Mouse (Mus musculus): ENCODE results near the gene Cbr2. TPM values are rescaled to one million over a fixed set of nuclear protein-coding genes. Genes with fewer than 3 reads are reported as not detected.
A peak's percentile ranks its signal among the peaks of the same experiment; 100 is the strongest.

Gene Cbr2
- total and polyA plus RNA-seq, 3 experiments, result not detected

DNA sequence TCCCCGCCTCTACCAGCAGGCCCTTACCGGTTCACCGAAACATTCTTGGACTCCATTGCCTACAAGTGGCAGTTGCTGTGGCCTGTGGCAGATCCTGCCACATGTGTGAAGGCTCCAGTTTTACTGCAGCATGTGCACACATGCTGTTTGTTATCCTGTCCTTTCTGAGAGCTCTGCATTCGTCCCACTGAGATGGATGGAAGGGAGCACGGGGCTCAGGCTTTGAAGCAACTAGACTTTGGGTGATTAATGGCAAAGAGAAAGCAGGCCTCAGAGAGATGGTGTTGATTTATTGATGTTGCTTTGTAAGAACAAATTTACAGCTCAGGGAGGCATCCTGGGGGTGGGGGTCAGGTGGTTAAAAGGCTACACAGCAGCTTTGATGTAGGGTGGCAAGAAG is 21.2 kb downstream of the Cbr2 start:
- peaks cover 17% of the 10 kb centered on the region for H3K79me2 ChIP-seq (ENCODE audit: control insufficient read depth, insufficient read depth, low read length, poor library complexity)
- no peaks in the 10 kb centered on the region for H3K9me3 ChIP-seq (replicated peaks; ENCODE audit: insufficient read depth, low read length)
- H3K36me3 ChIP-seq (ENCODE audit: control insufficient read depth in 1 of 2, insufficient read depth in 2 of 2, low read length in 2 of 2), result 0 out of 4 replicates have a peak, but pooled peaks cover 0 to 2% of the 10 kb centered on the region in 2 experiments
- H3K4me1 ChIP-seq (ENCODE audit: control insufficient read depth in 1 of 2, insufficient read depth in 2 of 2, low read length in 2 of 2), result peaks cover 0 to 8% of the 10 kb centered on the region in 2 experiments; a peak in 3 of 4 replicates
- no peak overlapping the region for H3K4me3 ChIP-seq (ENCODE audit: control insufficient read depth in 1 of 2, insufficient read depth in 1 of 2, low read depth in 2 of 2, low read length in 2 of 2)
- H3K27me3 ChIP-seq (ENCODE audit: control insufficient read depth in 1 of 2, insufficient read depth in 2 of 2, low read length in 2 of 2), result no peaks in the 10 kb centered on the region
- no peak for TF ChIP-seq ELF1 (IDR thresholded peaks at IDR 0.05; ENCODE audit: low read depth, low read length)
- no peak for TF ChIP-seq KAT2A (conservative IDR thresholded peaks at IDR 0.05; ENCODE audit: low read depth, low read length)
- no peak for TF ChIP-seq MAZ (IDR thresholded peaks at IDR 0.05; ENCODE audit: low read depth, low read length)
- no peak for TF ChIP-seq BHLHE40 (IDR thresholded peaks at IDR 0.05; ENCODE audit: borderline replicate concordance, low read depth, low read length)
- no peak for TF ChIP-seq ZKSCAN1 (IDR thresholded peaks at IDR 0.05; ENCODE audit: low read depth, low read length)
- 0 out of 2 replicates have a peak, but pooled peaks have one; percentile 8 for TF ChIP-seq POLR2AphosphoS2 (IDR thresholded peaks at IDR 0.05; ENCODE audit: low read length)
- no peak overlapping the region for H3K9ac ChIP-seq (ENCODE audit: control insufficient read depth, low read depth, low read length, poor library complexity, severe bottlenecking)
- no peak overlapping the region for H3K27ac ChIP-seq (ENCODE audit: control insufficient read depth, low read depth, low read length)
- no peak for DNase-seq (ENCODE audit: low read depth, low spot score)

DNA sequence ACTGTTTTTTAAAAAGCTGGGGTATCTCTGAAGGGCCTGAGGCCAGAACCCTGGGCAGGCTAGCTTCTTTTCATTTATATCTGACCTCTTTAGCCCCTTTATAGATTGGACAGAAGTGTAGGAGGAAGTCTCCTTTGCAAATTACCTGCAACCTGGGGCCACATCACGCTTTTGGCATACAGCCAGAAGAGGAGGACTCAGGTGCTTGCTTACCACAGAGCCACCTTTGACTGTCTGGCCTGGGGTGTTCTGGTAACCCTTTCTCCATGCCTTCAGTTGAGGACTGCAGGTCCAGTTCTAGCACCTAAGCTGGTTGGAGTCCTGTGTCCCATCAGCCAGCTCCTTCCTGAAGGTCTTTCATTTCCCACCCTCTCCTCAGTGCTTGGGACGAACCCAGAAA is 22.4 kb downstream of the Cbr2 start:
- H3K27ac ChIP-seq (ENCODE audit: control insufficient read depth, low read depth, low read length), result no peak overlapping the region
- H3K79me2 ChIP-seq (ENCODE audit: control insufficient read depth, insufficient read depth, low read length, poor library complexity), result peaks cover 15% of the 10 kb centered on the region
- DNase-seq (ENCODE audit: low read depth, low spot score), result no peak
- H3K27me3 ChIP-seq (ENCODE audit: control insufficient read depth in 1 of 2, insufficient read depth in 2 of 2, low read length in 2 of 2), result no peaks in the 10 kb centered on the region
- H3K36me3 ChIP-seq (ENCODE audit: control insufficient read depth in 1 of 2, insufficient read depth in 2 of 2, low read length in 2 of 2), result no peaks in the 10 kb centered on the region
- H3K4me3 ChIP-seq (ENCODE audit: control insufficient read depth in 1 of 2, insufficient read depth in 1 of 2, low read depth in 2 of 2, low read length in 2 of 2), result no peak overlapping the region
- H3K4me1 ChIP-seq (ENCODE audit: control insufficient read depth in 1 of 2, insufficient read depth in 2 of 2, low read length in 2 of 2), result peaks cover 0 to under 1% of the 10 kb centered on the region in 2 experiments; a peak in 1 of 4 replicates
- H3K9me3 ChIP-seq (replicated peaks; ENCODE audit: insufficient read depth, low read length), result no peaks in the 10 kb centered on the region
- no peak overlapping the region for H3K9ac ChIP-seq (ENCODE audit: control insufficient read depth, low read depth, low read length, poor library complexity, severe bottlenecking)
- TF ChIP-seq ETS1 (IDR thresholded peaks at IDR 0.05; ENCODE audit: low read depth, low read length), result no peak

DNA sequence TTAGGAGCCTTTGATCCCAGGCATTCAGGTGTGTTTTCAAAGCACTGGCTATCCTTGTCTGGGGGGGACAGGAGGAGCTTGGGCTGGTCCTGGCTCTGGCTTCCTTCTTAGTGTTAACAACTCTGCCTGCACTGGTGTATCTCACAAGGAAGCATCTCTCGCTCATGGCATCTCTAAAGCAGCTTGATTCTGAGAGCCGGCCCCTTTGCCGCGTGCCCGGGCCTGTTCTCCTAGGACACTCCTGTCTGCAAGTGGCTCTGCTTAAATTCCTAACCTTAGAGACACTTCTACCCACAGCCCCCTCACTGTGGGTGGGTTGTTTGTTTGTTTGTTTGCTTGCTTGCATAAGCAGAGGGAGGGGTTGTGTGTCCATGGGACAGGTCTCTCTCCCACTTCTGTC is 23.9 kb downstream of the Cbr2 start:
- Histone ChIP-seq H3K9me3 (replicated peaks; ENCODE audit: insufficient read depth, low read length) (no peaks in the 10 kb centered on the region), H3K4me1 (ENCODE audit: control insufficient read depth in 1 of 2, insufficient read depth in 2 of 2, low read length in 2 of 2) (no peaks in the 10 kb centered on the region), H3K4me3 (ENCODE audit: control insufficient read depth in 1 of 2, insufficient read depth in 1 of 2, low read depth in 2 of 2, low read length in 2 of 2) (no peak overlapping the region), H3K79me2 (ENCODE audit: control insufficient read depth, insufficient read depth, low read length, poor library complexity) (peaks cover 2% of the 10 kb centered on the region), H3K27me3 (ENCODE audit: control insufficient read depth in 1 of 2, insufficient read depth in 2 of 2, low read length in 2 of 2) (no peaks in the 10 kb centered on the region), H3K9ac (ENCODE audit: control insufficient read depth, low read depth, low read length, poor library complexity, severe bottlenecking) (no peak overlapping the region), H3K27ac (ENCODE audit: control insufficient read depth, low read depth, low read length) (no peak overlapping the region), H3K36me3 (ENCODE audit: control insufficient read depth in 1 of 2, insufficient read depth in 2 of 2, low read length in 2 of 2) (no peaks in the 10 kb centered on the region)
- no peak for DNase-seq (ENCODE audit: low read depth, low spot score)
- no peak for TF ChIP-seq MXI1 (IDR thresholded peaks at IDR 0.05; ENCODE audit: low read depth, low read length)
- TF ChIP-seq ZNF384 (IDR thresholded peaks at IDR 0.05; ENCODE audit: low read depth, low read length), result no peak

DNA sequence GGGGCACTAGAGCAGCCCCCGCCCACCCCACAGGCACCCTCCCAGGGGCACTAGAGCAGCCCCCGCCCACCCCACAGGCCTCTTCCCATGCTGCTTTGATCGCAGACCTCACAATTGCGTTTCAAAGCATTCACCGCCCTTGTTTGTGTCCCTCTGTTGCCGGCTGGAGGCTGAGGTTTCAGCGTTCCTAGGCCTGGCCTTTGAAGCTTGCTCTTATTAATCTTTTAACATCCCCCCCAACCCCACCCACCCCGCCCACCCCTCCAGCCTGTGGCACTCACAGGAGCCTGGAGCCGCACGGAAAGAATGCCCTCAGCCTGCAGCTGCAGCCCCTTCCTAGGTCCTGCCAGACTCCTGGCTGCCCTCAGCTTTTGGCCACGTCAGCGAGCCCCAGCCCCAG is 24.7 kb downstream of the Cbr2 start:
- no peaks in the 10 kb centered on the region; a peak in 1 of 4 replicates for H3K36me3 ChIP-seq (ENCODE audit: control insufficient read depth in 1 of 2, insufficient read depth in 2 of 2, low read length in 2 of 2)
- H3K9me3 ChIP-seq (replicated peaks; ENCODE audit: insufficient read depth, low read length), result no peaks in the 10 kb centered on the region

More for the DNA sequence above, 24.7 kb downstream of the Cbr2 start:
- Histone ChIP-seq H3K4me1 (ENCODE audit: control insufficient read depth in 1 of 2, insufficient read depth in 2 of 2, low read length in 2 of 2) (no peaks in the 10 kb centered on the region), H3K79me2 (ENCODE audit: control insufficient read depth, insufficient read depth, low read length, poor library complexity) (no peaks in the 10 kb centered on the region), H3K9ac (ENCODE audit: control insufficient read depth, low read depth, low read length, poor library complexity, severe bottlenecking) (no peak overlapping the region), H3K27me3 (ENCODE audit: control insufficient read depth in 1 of 2, insufficient read depth in 2 of 2, low read length in 2 of 2) (no peaks in the 10 kb centered on the region), H3K27ac (ENCODE audit: control insufficient read depth, low read depth, low read length) (no peak overlapping the region), H3K4me3 (ENCODE audit: control insufficient read depth in 1 of 2, insufficient read depth in 1 of 2, low read depth in 2 of 2, low read length in 2 of 2) (no peak overlapping the region)
- TF ChIP-seq POLR2A (IDR thresholded peaks at IDR 0.05; ENCODE audit: control insufficient read depth in 1 of 2, insufficient read depth in 1 of 2, low read depth in 1 of 2, low read length in 2 of 2, poor library complexity in 1 of 2) (no peak), ZMIZ1 (IDR thresholded peaks at IDR 0.05; ENCODE audit: low read depth, low read length) (no peak), HCFC1 (IDR thresholded peaks at IDR 0.05; ENCODE audit: low read depth, low read length) (no peak), CHD2 (IDR thresholded peaks at IDR 0.05; ENCODE audit: low read length) (no peak), MAX (IDR thresholded peaks at IDR 0.05; ENCODE audit: low read length) (no peak), USF2 (IDR thresholded peaks at IDR 0.05; ENCODE audit: borderline replicate concordance in 1 of 2, insufficient read depth in 1 of 2, low read depth in 1 of 2, low read length in 2 of 2) (no peak)
- DNase-seq (ENCODE audit: low read depth, low spot score), result no peak
